Mouse (Mus musculus): ENCODE measurements around the gene Fam229a. TPM values are rescaled to one million over a fixed set of nuclear protein-coding genes. Genes with fewer than 3 reads are reported as not detected.

The Fam229a gene
- total and polyA plus RNA-seq, 2 experiments from 2014 or later, result 3.1 to 3.9 TPM

GRCm38 (mm10) chr4:129463097-129464059 is 27.6 kb upstream of the Fam229a start:
- 88% methylated on average over 24 of the region's 24 CpGs for WGBS

GRCm38 (mm10) chr4:129464286-129464815 is 26.6 kb upstream of the Fam229a start:
- no peak overlapping the region for H3K27ac ChIP-seq
- 79% methylated on average over 4 of the region's 4 CpGs for WGBS
- peaks cover 7% of the 10 kb centered on the region; the same call in 1 of the 2 replicates for H3K4me1 ChIP-seq (ENCODE audit: insufficient read depth, low read length)
- H3K4me2 ChIP-seq (ENCODE audit: low read depth, low read length), result no peak overlapping the region
- DNase-seq (ENCODE audit: low spot score), result no peak
- TF ChIP-seq CTCF (IDR thresholded peaks at IDR 0.05; ENCODE audit: low read depth), result no peak
- H3K27me3 ChIP-seq (ENCODE audit: insufficient read depth, low read length), result no peaks in the 10 kb centered on the region
- H3K9ac ChIP-seq (replicated peaks; ENCODE audit: low read length), result no peak overlapping the region
- no peak for ATAC-seq
- H3K36me3 ChIP-seq (ENCODE audit: insufficient read depth, low read length), result peaks cover 48% of the 10 kb centered on the region
- H3K4me3 ChIP-seq (ENCODE audit: low read length), result no peak overlapping the region
- no peaks in the 10 kb centered on the region for H3K9me3 ChIP-seq (ENCODE audit: low read length)

More at GRCm38 (mm10) chr4:129463097-129464059, 27.6 kb upstream of the Fam229a start:
- H3K4me2 ChIP-seq (ENCODE audit: low read depth, low read length), result no peak overlapping the region
- no peak for DNase-seq (ENCODE audit: low spot score)
- H3K9me3 ChIP-seq (ENCODE audit: low read length), result no peaks in the 10 kb centered on the region
- no peak overlapping the region for H3K4me3 ChIP-seq (ENCODE audit: low read length)
- H3K36me3 ChIP-seq (ENCODE audit: insufficient read depth, low read length), result peaks cover 40% of the 10 kb centered on the region
- no peak overlapping the region for H3K9ac ChIP-seq (replicated peaks; ENCODE audit: low read length)
- TF ChIP-seq CTCF (IDR thresholded peaks at IDR 0.05; ENCODE audit: low read depth), result no peak
- no peaks in the 10 kb centered on the region for H3K27me3 ChIP-seq (ENCODE audit: insufficient read depth, low read length)
- H3K27ac ChIP-seq, result no peak overlapping the region
- ATAC-seq, result no peak
- peaks cover 7% of the 10 kb centered on the region; the same call in 1 of the 2 replicates for H3K4me1 ChIP-seq (ENCODE audit: insufficient read depth, low read length)

- Histone ChIP-seq H3K9me3 (ENCODE audit: low read length) (no peaks in the 10 kb centered on the region), H3K4me3 (ENCODE audit: low read length) (no peak overlapping the region), H3K36me3 (ENCODE audit: insufficient read depth, low read length) (peaks cover 50% of the 10 kb centered on the region), H3K9ac (replicated peaks; ENCODE audit: low read length) (no peak overlapping the region), H3K4me2 (ENCODE audit: low read depth, low read length) (no peak overlapping the region), H3K27me3 (ENCODE audit: insufficient read depth, low read length) (no peaks in the 10 kb centered on the region), H3K4me1 (ENCODE audit: insufficient read depth, low read length) (no peaks in the 10 kb centered on the region), H3K27ac (no peak overlapping the region)
- no peak for DNase-seq (ENCODE audit: low spot score)
- ATAC-seq, result no peak
- WGBS, result 88% methylated on average over 11 of the region's 11 CpGs
- no peak for TF ChIP-seq CTCF (IDR thresholded peaks at IDR 0.05; ENCODE audit: low read depth)
These were observed 14.9 kb upstream of the Fam229a start for GRCm38 (mm10) chr4:129476047-129476446.

- Histone ChIP-seq H3K36me3 (ENCODE audit: insufficient read depth, low read length) (peaks cover 39% of the 10 kb centered on the region), H3K27me3 (ENCODE audit: insufficient read depth, low read length) (no peaks in the 10 kb centered on the region), H3K9ac (replicated peaks; ENCODE audit: low read length) (no peak overlapping the region), H3K27ac (no peak overlapping the region), H3K4me1 (ENCODE audit: insufficient read depth, low read length) (no peaks in the 10 kb centered on the region), H3K9me3 (ENCODE audit: low read length) (no peaks in the 10 kb centered on the region), H3K4me2 (ENCODE audit: low read depth, low read length) (no peak overlapping the region), H3K4me3 (ENCODE audit: low read length) (no peak overlapping the region)
- TF ChIP-seq CTCF (IDR thresholded peaks at IDR 0.05; ENCODE audit: low read depth), result no peak
- WGBS, result 94% methylated on average over 3 of the region's 3 CpGs
- ATAC-seq (no peak), DNase-seq (ENCODE audit: low spot score) (no peak)
These were observed 11.1 kb upstream of the Fam229a start for GRCm38 (mm10) chr4:129479863-129480262.

- TF ChIP-seq CTCF (IDR thresholded peaks at IDR 0.05; ENCODE audit: low read depth), result no peak
- Histone ChIP-seq H3K4me3 (ENCODE audit: low read length) (no peak overlapping the region), H3K4me2 (ENCODE audit: low read depth, low read length) (no peak overlapping the region), H3K9ac (replicated peaks; ENCODE audit: low read length) (no peak overlapping the region), H3K36me3 (ENCODE audit: insufficient read depth, low read length) (peaks cover 40% of the 10 kb centered on the region), H3K9me3 (ENCODE audit: low read length) (no peaks in the 10 kb centered on the region), H3K27ac (no peak overlapping the region), H3K4me1 (ENCODE audit: insufficient read depth, low read length) (no peaks in the 10 kb centered on the region), H3K27me3 (ENCODE audit: insufficient read depth, low read length) (no peaks in the 10 kb centered on the region)
- 95% methylated on average over 1 of the region's 1 CpGs for WGBS
- no peak for ATAC-seq
- DNase-seq (ENCODE audit: low spot score), result no peak
These were observed 9.9 kb upstream of the Fam229a start for GRCm38 (mm10) chr4:129481090-129481489.

GRCm38 (mm10) chr4:129494681-129495080 is 3.7 kb downstream of the Fam229a start:
- no peak overlapping the region for H3K27ac ChIP-seq
- H3K4me2 ChIP-seq (ENCODE audit: low read depth, low read length), result no peak overlapping the region
- no peak for DNase-seq (ENCODE audit: low spot score)
- H3K9ac ChIP-seq (replicated peaks; ENCODE audit: low read length), result no peak overlapping the region
- no peaks in the 10 kb centered on the region for H3K9me3 ChIP-seq (ENCODE audit: low read length)
- 64% methylated on average over 6 of the region's 7 CpGs for WGBS
- TF ChIP-seq CTCF (IDR thresholded peaks at IDR 0.05; ENCODE audit: low read depth), result peak; percentile 45
- ATAC-seq, result no peak
- no peak overlapping the region for H3K4me3 ChIP-seq (ENCODE audit: low read length)
- H3K36me3 ChIP-seq (ENCODE audit: insufficient read depth, low read length), result no peaks in the 10 kb centered on the region
- H3K4me1 ChIP-seq (ENCODE audit: insufficient read depth, low read length), result peaks cover 19% of the 10 kb centered on the region
- no peaks in the 10 kb centered on the region for H3K27me3 ChIP-seq (ENCODE audit: insufficient read depth, low read length)

Measured in hindbrain, postnatal 0 days (tissue).